ENCODE assay signal across 18 mouse cellular contexts in genomic region chr16:87318998-87319397, GRCm38 (mm10). TPM values are rescaled to one million over a fixed set of nuclear protein-coding genes. Genes with fewer than 3 reads are reported as not detected.
A peak's percentile ranks its signal among the peaks of the same experiment; 100 is the strongest.
DNase-seq lines count a peak whose midpoint lies in the region; ATAC-seq and TF ChIP-seq lines count a peak whose summit lies in the region.
"Had no signal": no experiment of that assay in that cellular context is flagged by ENCODE, and none has a peak within 500 bp of the region (broad histone marks: within the 10 kb centered on the region; RNA-seq: fewer than 3 reads in every experiment).

No protein-coding gene starts in this region.

- peaks cover 6% of the 10 kb centered on the region; the same call in 1 of the 2 replicates for H3K4me1 ChIP-seq in lung, embryonic 15.5 days
- peaks cover 8% of the 10 kb centered on the region for H3K4me1 ChIP-seq in hindbrain, postnatal 0 days (ENCODE audit: insufficient read depth, low read length)
- peaks cover 3% of the 10 kb centered on the region; the same call in 1 of the 2 replicates for H3K4me1 ChIP-seq in midbrain, embryonic 11.5 days (ENCODE audit: control insufficient read depth, insufficient read depth, low read length)
- H3K4me1 ChIP-seq in neural tube, embryonic 13.5 days (replicated peaks): peaks cover 24% of the 10 kb centered on the region
- H3K4me1 ChIP-seq: megakaryocyte, embryonic 14.5 days had no signal

- H3K4me3 ChIP-seq in lung, embryonic 15.5 days: no peak overlapping the region
- no peak overlapping the region for H3K4me3 ChIP-seq in hindbrain, postnatal 0 days (ENCODE audit: low read length)
- no peak overlapping the region for H3K4me3 ChIP-seq in midbrain, embryonic 11.5 days (ENCODE audit: low read depth, low read length)
- H3K4me3 ChIP-seq in neural tube, embryonic 13.5 days: no peak overlapping the region
- H3K4me3 ChIP-seq: embryonic facial prominence, embryonic 15.5 days; gastrocnemius, adult 2 months; hindbrain, embryonic 15.5 days; megakaryocyte, embryonic 14.5 days had no signal

- H3K4me2 ChIP-seq in lung, embryonic 15.5 days: no peak overlapping the region
- no peak overlapping the region for H3K4me2 ChIP-seq in hindbrain, postnatal 0 days (ENCODE audit: low read depth, low read length)
- H3K4me2 ChIP-seq in midbrain, embryonic 11.5 days: no peak overlapping the region
- no peak overlapping the region for H3K4me2 ChIP-seq in neural tube, embryonic 13.5 days
- H3K4me2 ChIP-seq: embryonic facial prominence, embryonic 15.5 days; hindbrain, embryonic 15.5 days; liver, embryonic 11.5 days; lung, embryonic 14.5 days had no signal

- H3K27ac ChIP-seq in lung, embryonic 15.5 days: 0 out of 2 replicates have a peak overlapping the region, but pooled peaks have one; percentile 50
- H3K27ac ChIP-seq in hindbrain, postnatal 0 days: no peak overlapping the region
- H3K27ac ChIP-seq in midbrain, embryonic 11.5 days (ENCODE audit: low read depth, low read length): no peak overlapping the region
- H3K27ac ChIP-seq in neural tube, embryonic 13.5 days (replicated peaks): peak overlapping the region; percentile 56; the same call in 1 of the 2 replicates
- H3K27ac ChIP-seq: gastrocnemius, adult 2 months had no signal

- H3K9me3 ChIP-seq in lung, embryonic 15.5 days: no peaks in the 10 kb centered on the region
- no peaks in the 10 kb centered on the region for H3K9me3 ChIP-seq in hindbrain, postnatal 0 days (ENCODE audit: low read length)
- H3K9me3 ChIP-seq in midbrain, embryonic 11.5 days (ENCODE audit: control insufficient read depth, low read length): no peaks in the 10 kb centered on the region
- H3K9me3 ChIP-seq in neural tube, embryonic 13.5 days: no peaks in the 10 kb centered on the region
- H3K9me3 ChIP-seq: embryonic facial prominence, embryonic 15.5 days; hindbrain, embryonic 15.5 days; megakaryocyte, embryonic 14.5 days had no signal

- no peak for ATAC-seq in lung, embryonic 15.5 days (ENCODE audit: borderline replicate concordance, extremely low read depth, low FRiP score, low TSS enrichment)
- ATAC-seq in hindbrain, postnatal 0 days: 0 out of 2 replicates have a peak, but pooled peaks have one; percentile 47
- ATAC-seq in midbrain, embryonic 11.5 days (ENCODE audit: low FRiP score): peak; percentile 65
- ATAC-seq in neural tube, embryonic 13.5 days (ENCODE audit: low read depth): no peak

- DNase-seq in lung, postnatal 4 days: no peak
- DNase-seq in hindbrain, postnatal 0 days (ENCODE audit: low spot score): no peak
- peak; percentile 78 for DNase-seq in midbrain, embryonic 11.5 days (ENCODE audit: low spot score, missing footprints)
- no peak for DNase-seq in urinary bladder, postnatal 4 days (ENCODE audit: low spot score in 2 of 2)
- no peak for DNase-seq in cerebellum, postnatal 14 days
- DNase-seq: adrenal gland, postnatal 36 days; cerebellum, adult 9-10 months; kidney, adult 18-20 months; kidney, postnatal 25 days; right cerebral cortex, postnatal 25 days had no signal

- no peaks in the 10 kb centered on the region for H3K36me3 ChIP-seq in lung, embryonic 15.5 days
- H3K36me3 ChIP-seq in hindbrain, postnatal 0 days (ENCODE audit: insufficient read depth, low read length): no peaks in the 10 kb centered on the region
- H3K36me3 ChIP-seq in midbrain, embryonic 11.5 days (ENCODE audit: control insufficient read depth, insufficient read depth, low read length): no peaks in the 10 kb centered on the region
- H3K36me3 ChIP-seq in neural tube, embryonic 13.5 days: no peaks in the 10 kb centered on the region
- H3K36me3 ChIP-seq: embryonic facial prominence, embryonic 15.5 days; hindbrain, embryonic 15.5 days had no signal

- H3K9ac ChIP-seq in lung, embryonic 15.5 days: no peak overlapping the region
- H3K9ac ChIP-seq in hindbrain, postnatal 0 days (replicated peaks; ENCODE audit: low read length): no peak overlapping the region
- no peak overlapping the region for H3K9ac ChIP-seq in midbrain, embryonic 11.5 days (ENCODE audit: low read length)
- H3K9ac ChIP-seq in neural tube, embryonic 13.5 days: no peak overlapping the region
- H3K9ac ChIP-seq: embryonic facial prominence, embryonic 15.5 days; hindbrain, embryonic 15.5 days; lung, embryonic 14.5 days had no signal

- 82% methylated on average over 5 of the region's 5 CpGs for WGBS in lung, embryonic 15.5 days
- WGBS in hindbrain, postnatal 0 days: 28% methylated on average over 5 of the region's 5 CpGs
- 39% methylated on average over 5 of the region's 5 CpGs for WGBS in midbrain, embryonic 11.5 days
- 24% methylated on average over 5 of the region's 5 CpGs for WGBS in neural tube, embryonic 13.5 days

- TF ChIP-seq CTCF in hindbrain, postnatal 0 days (IDR thresholded peaks at IDR 0.05; ENCODE audit: low read depth): no peak

- H3K27me3 ChIP-seq in lung, embryonic 15.5 days: no peaks in the 10 kb centered on the region
- H3K27me3 ChIP-seq in hindbrain, postnatal 0 days (ENCODE audit: insufficient read depth, low read length): no peaks in the 10 kb centered on the region
- H3K27me3 ChIP-seq in midbrain, embryonic 11.5 days (ENCODE audit: control insufficient read depth, insufficient read depth, low read length): no peaks in the 10 kb centered on the region
- no peaks in the 10 kb centered on the region for H3K27me3 ChIP-seq in neural tube, embryonic 13.5 days
- H3K27me3 ChIP-seq: embryonic facial prominence, embryonic 15.5 days; hindbrain, embryonic 15.5 days; megakaryocyte, embryonic 14.5 days had no signal

RNA-seq across cellular contexts. Expression of gene N6amt1, which starts 35.0 kb away (rescaled TPM):
- 21.1 and 21.4 TPM in 2 replicates for polyA plus RNA-seq in lung, embryonic 15.5 days (2015; fragmentation: Nextera tagmentation; extraction: Ambion mirVana)
- total RNA-seq in hindbrain, postnatal 0 days (2014; rRNA removed): 7.8 and 10.0 TPM in 2 replicates
- polyA plus RNA-seq in hindbrain, postnatal 0 days (2015; fragmentation: Nextera tagmentation; extraction: Ambion mirVana): 33.8 and 34.6 TPM in 2 replicates
- 14.7 and 15.3 TPM in 2 replicates for polyA plus RNA-seq in midbrain, embryonic 11.5 days (2014; fragmentation: Nextera tagmentation; extraction: Ambion mirVana)
- 20.1 and 21.2 TPM in 2 replicates for polyA plus RNA-seq in neural tube, embryonic 13.5 days (2015; fragmentation: Nextera tagmentation; extraction: Ambion mirVana)

Comparison
In these comparisons a context has a peak if more than half of its experiments do, and no peak if none do; other contexts are left out.
1. ATAC-seq: peak in hindbrain, postnatal 0 days (single experiment) and midbrain, embryonic 11.5 days (single experiment); none in lung, embryonic 15.5 days (single experiment) and neural tube, embryonic 13.5 days (single experiment).
2. H3K27ac ChIP-seq: peak in lung, embryonic 15.5 days (single experiment) and neural tube, embryonic 13.5 days (single experiment); none in hindbrain, postnatal 0 days (single experiment) and midbrain, embryonic 11.5 days (single experiment).